Mouse (Mus musculus): ENCODE measurements around the gene Arsb. TPM values are rescaled to one million over a fixed set of nuclear protein-coding genes. Genes with fewer than 3 reads are reported as not detected.
A peak's percentile ranks its signal among the peaks of the same experiment; 100 is the strongest.

The Arsb gene
- polyA plus RNA-seq, 1 experiment from 2014 or later, result 14.3 TPM

- Histone ChIP-seq H3K36me3 (ENCODE audit: control insufficient read depth, insufficient read depth, low read length) (no peaks in the 10 kb centered on the region), H3K27me3 (replicated peaks; ENCODE audit: control insufficient read depth, insufficient read depth, low read length) (no peaks in the 10 kb centered on the region), H3K9me3 (ENCODE audit: control insufficient read depth, low read length) (no peaks in the 10 kb centered on the region), H3K4me3 (ENCODE audit: low read depth, low read length) (no peak overlapping the region), H3K27ac (ENCODE audit: low read depth) (no peak overlapping the region), H3K4me1 (replicated peaks; ENCODE audit: control insufficient read depth, insufficient read depth, low read length) (no peaks in the 10 kb centered on the region), H3K9ac (ENCODE audit: low read length) (no peak overlapping the region), H3K4me2 (ENCODE audit: low read length) (no peak overlapping the region)
- 87% methylated on average over 8 of the region's 8 CpGs for WGBS
- ATAC-seq (replicated peaks; ENCODE audit: low FRiP score, low TSS enrichment, low read depth) (no peak), DNase-seq (ENCODE audit: low spot score) (no peak)
Observed at GRCm38 (mm10) chr13:93854325-93854724, 82.9 kb downstream of the Arsb start.

- 82% methylated on average over 3 of the region's 3 CpGs for WGBS
Observed at GRCm38 (mm10) chr13:93854966-93855562, 83.6 kb downstream of the Arsb start.

DNA sequence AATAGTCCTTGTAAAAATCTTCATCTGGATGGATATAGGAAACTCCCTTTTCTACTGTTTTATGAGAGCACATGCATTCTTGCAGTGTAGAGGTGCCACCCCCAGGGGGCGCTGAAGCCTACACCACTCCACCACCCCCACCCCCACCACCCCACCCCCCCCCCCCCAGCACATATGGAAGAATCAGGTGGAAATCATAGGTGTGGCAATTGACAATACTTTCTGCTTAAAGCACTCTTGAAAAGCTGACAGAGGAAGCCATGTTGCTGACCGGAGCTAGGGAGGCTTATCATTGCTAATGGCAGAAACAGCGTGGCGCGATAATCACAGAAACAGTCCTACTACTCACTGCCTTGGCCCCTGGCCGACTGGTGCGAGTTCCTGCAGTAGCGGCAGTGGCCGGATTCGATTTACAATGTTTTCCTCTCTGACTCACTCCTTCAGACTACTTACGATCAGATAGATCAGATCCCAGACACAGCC, 84.3 kb downstream of the Arsb start:
- ATAC-seq (replicated peaks; ENCODE audit: low FRiP score, low TSS enrichment, low read depth), result peak; percentile 40; the same call in 1 of the 2 replicates

More at GRCm38 (mm10) chr13:93854966-93855562, 83.6 kb downstream of the Arsb start:
- Histone ChIP-seq H3K9me3 (ENCODE audit: control insufficient read depth, low read length) (no peaks in the 10 kb centered on the region), H3K27me3 (replicated peaks; ENCODE audit: control insufficient read depth, insufficient read depth, low read length) (no peaks in the 10 kb centered on the region), H3K4me2 (ENCODE audit: low read length) (no peak overlapping the region), H3K4me1 (replicated peaks; ENCODE audit: control insufficient read depth, insufficient read depth, low read length) (no peaks in the 10 kb centered on the region), H3K27ac (ENCODE audit: low read depth) (no peak overlapping the region), H3K9ac (ENCODE audit: low read length) (no peak overlapping the region), H3K4me3 (ENCODE audit: low read depth, low read length) (no peak overlapping the region), H3K36me3 (ENCODE audit: control insufficient read depth, insufficient read depth, low read length) (no peaks in the 10 kb centered on the region)
- ATAC-seq (replicated peaks; ENCODE audit: low FRiP score, low TSS enrichment, low read depth), result no peak
- DNase-seq (ENCODE audit: low spot score), result no peak

DNA sequence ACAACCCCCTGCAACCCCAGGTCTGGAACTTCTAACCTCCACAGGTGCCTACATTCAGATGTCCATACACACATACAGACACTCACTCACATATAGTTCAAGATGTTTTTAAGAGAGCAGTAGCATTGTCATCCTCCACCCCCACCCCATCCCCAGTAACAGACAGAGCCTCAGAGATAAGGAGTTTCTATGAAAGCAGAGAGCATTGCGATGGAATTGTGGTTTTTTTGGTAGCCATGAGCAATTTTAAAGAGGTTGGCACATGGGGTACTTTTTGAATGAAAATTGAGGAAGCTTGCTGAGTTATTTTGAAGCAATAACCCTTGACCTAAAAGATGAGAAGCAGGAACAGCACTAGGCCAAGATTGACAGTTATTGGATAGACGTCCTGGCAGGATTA, 89.8 kb downstream of the Arsb start:
- DNase-seq (ENCODE audit: low spot score) (no peak), ATAC-seq (replicated peaks; ENCODE audit: low FRiP score, low TSS enrichment, low read depth) (no peak)
- no peak overlapping the region for H3K4me3 ChIP-seq (ENCODE audit: low read depth, low read length)
- no peak overlapping the region for H3K9ac ChIP-seq (ENCODE audit: low read length)
- no peak overlapping the region for H3K27ac ChIP-seq (ENCODE audit: low read depth)
- H3K36me3 ChIP-seq (ENCODE audit: control insufficient read depth, insufficient read depth, low read length), result no peaks in the 10 kb centered on the region
- H3K27me3 ChIP-seq (replicated peaks; ENCODE audit: control insufficient read depth, insufficient read depth, low read length), result no peaks in the 10 kb centered on the region
- H3K4me1 ChIP-seq (replicated peaks; ENCODE audit: control insufficient read depth, insufficient read depth, low read length), result no peaks in the 10 kb centered on the region
- 81% methylated on average over 2 of the region's 2 CpGs for WGBS
- no peak overlapping the region for H3K4me2 ChIP-seq (ENCODE audit: low read length)
- no peaks in the 10 kb centered on the region for H3K9me3 ChIP-seq (ENCODE audit: control insufficient read depth, low read length)

More for the DNA sequence above, 84.3 kb downstream of the Arsb start:
- Histone ChIP-seq H3K27ac (ENCODE audit: low read depth) (no peak overlapping the region), H3K4me2 (ENCODE audit: low read length) (0 out of 2 replicates have a peak overlapping the region, but pooled peaks have one; percentile 16), H3K27me3 (replicated peaks; ENCODE audit: control insufficient read depth, insufficient read depth, low read length) (no peaks in the 10 kb centered on the region), H3K36me3 (ENCODE audit: control insufficient read depth, insufficient read depth, low read length) (no peaks in the 10 kb centered on the region), H3K4me1 (replicated peaks; ENCODE audit: control insufficient read depth, insufficient read depth, low read length) (no peaks in the 10 kb centered on the region), H3K9ac (ENCODE audit: low read length) (no peak overlapping the region), H3K4me3 (ENCODE audit: low read depth, low read length) (no peak overlapping the region), H3K9me3 (ENCODE audit: control insufficient read depth, low read length) (no peaks in the 10 kb centered on the region)
- WGBS, result 30% methylated on average over 11 of the region's 11 CpGs
- peak; percentile 59 for DNase-seq (ENCODE audit: low spot score)

GRCm38 (mm10) chr13:93864066-93864740, 92.8 kb downstream of the Arsb start:
- WGBS, result 58% methylated on average over 8 of the region's 8 CpGs
- Histone ChIP-seq H3K27ac (ENCODE audit: low read depth) (no peak overlapping the region), H3K9me3 (ENCODE audit: control insufficient read depth, low read length) (no peaks in the 10 kb centered on the region), H3K4me3 (ENCODE audit: low read depth, low read length) (no peak overlapping the region), H3K27me3 (replicated peaks; ENCODE audit: control insufficient read depth, insufficient read depth, low read length) (no peaks in the 10 kb centered on the region), H3K36me3 (ENCODE audit: control insufficient read depth, insufficient read depth, low read length) (no peaks in the 10 kb centered on the region), H3K4me1 (replicated peaks; ENCODE audit: control insufficient read depth, insufficient read depth, low read length) (no peaks in the 10 kb centered on the region), H3K9ac (ENCODE audit: low read length) (no peak overlapping the region), H3K4me2 (ENCODE audit: low read length) (no peak overlapping the region)
- ATAC-seq (replicated peaks; ENCODE audit: low FRiP score, low TSS enrichment, low read depth) (no peak), DNase-seq (ENCODE audit: low spot score) (no peak)

DNA sequence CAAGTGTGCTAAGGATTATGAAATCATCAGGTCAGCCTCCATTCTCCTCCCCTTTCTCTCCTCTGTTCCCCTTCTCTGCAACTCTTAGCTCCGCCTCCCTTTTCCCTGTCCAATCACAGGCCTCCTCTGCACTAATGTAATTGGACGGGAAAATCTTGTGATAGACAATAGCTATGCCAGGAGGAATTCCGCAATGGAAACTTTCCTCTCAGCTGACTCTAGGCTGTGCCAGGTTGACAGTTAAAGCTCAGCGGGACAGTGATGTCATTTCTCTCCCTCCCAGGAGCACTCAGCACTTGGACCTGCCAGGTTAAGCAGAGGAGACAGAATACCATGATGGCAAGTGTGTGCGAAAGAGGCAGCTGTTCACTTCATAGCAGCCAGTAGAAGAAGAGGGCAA, 95.2 kb downstream of the Arsb start:
- WGBS, result 79% methylated on average over 5 of the region's 5 CpGs
- Histone ChIP-seq H3K4me1 (replicated peaks; ENCODE audit: control insufficient read depth, insufficient read depth, low read length) (0 out of 2 replicates have a peak, but pooled peaks cover 4% of the 10 kb centered on the region), H3K36me3 (ENCODE audit: control insufficient read depth, insufficient read depth, low read length) (no peaks in the 10 kb centered on the region)

DNA sequence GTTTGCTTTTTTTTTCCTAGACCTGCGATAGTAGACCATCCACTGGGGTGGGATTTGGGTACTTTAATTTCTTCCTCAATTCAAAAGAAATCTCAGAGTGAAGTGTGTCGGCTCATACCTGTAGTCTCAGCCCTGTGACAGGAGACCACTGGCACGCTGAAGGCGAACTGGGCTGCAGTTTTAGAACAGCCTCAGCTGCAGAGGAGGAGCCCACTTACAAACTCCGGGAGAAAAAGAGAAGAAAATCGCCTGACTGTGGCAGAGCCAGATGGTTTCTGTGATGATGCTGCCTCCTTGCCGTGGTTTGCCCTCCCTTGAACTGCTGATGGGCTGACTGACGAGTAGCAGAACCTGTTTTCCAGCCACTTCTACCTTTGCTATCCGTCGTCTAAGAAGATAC, 100.3 kb downstream of the Arsb start:
- no peaks in the 10 kb centered on the region for H3K9me3 ChIP-seq (ENCODE audit: control insufficient read depth, low read length)
- no peak overlapping the region for H3K4me3 ChIP-seq (ENCODE audit: low read depth, low read length)
- DNase-seq (ENCODE audit: low spot score) (no peak), ATAC-seq (replicated peaks; ENCODE audit: low FRiP score, low TSS enrichment, low read depth) (no peak)
- 0 out of 2 replicates have a peak, but pooled peaks cover 4% of the 10 kb centered on the region for H3K4me1 ChIP-seq (replicated peaks; ENCODE audit: control insufficient read depth, insufficient read depth, low read length)
- no peak overlapping the region for H3K27ac ChIP-seq (ENCODE audit: low read depth)
- no peaks in the 10 kb centered on the region for H3K36me3 ChIP-seq (ENCODE audit: control insufficient read depth, insufficient read depth, low read length)
- 66% methylated on average over 10 of the region's 10 CpGs for WGBS
- H3K9ac ChIP-seq (ENCODE audit: low read length), result no peak overlapping the region
- no peaks in the 10 kb centered on the region for H3K27me3 ChIP-seq (replicated peaks; ENCODE audit: control insufficient read depth, insufficient read depth, low read length)
- no peak overlapping the region for H3K4me2 ChIP-seq (ENCODE audit: low read length)

More for the DNA sequence above, 95.2 kb downstream of the Arsb start:
- Histone ChIP-seq H3K27ac (ENCODE audit: low read depth) (no peak overlapping the region), H3K4me3 (ENCODE audit: low read depth, low read length) (no peak overlapping the region), H3K27me3 (replicated peaks; ENCODE audit: control insufficient read depth, insufficient read depth, low read length) (no peaks in the 10 kb centered on the region), H3K4me2 (ENCODE audit: low read length) (no peak overlapping the region), H3K9ac (ENCODE audit: low read length) (no peak overlapping the region), H3K9me3 (ENCODE audit: control insufficient read depth, low read length) (no peaks in the 10 kb centered on the region)
- no peak for ATAC-seq (replicated peaks; ENCODE audit: low FRiP score, low TSS enrichment, low read depth)
- DNase-seq (ENCODE audit: low spot score), result no peak

- no peak overlapping the region for H3K9ac ChIP-seq (ENCODE audit: low read length)
- no peaks in the 10 kb centered on the region for H3K36me3 ChIP-seq (ENCODE audit: control insufficient read depth, insufficient read depth, low read length)
- no peaks in the 10 kb centered on the region for H3K9me3 ChIP-seq (ENCODE audit: control insufficient read depth, low read length)
- H3K27ac ChIP-seq (ENCODE audit: low read depth), result no peak overlapping the region
- ATAC-seq (replicated peaks; ENCODE audit: low FRiP score, low TSS enrichment, low read depth), result no peak
- WGBS, result 92% methylated on average over 6 of the region's 6 CpGs
- no peak overlapping the region for H3K4me3 ChIP-seq (ENCODE audit: low read depth, low read length)
- H3K4me1 ChIP-seq (replicated peaks; ENCODE audit: control insufficient read depth, insufficient read depth, low read length), result 0 out of 2 replicates have a peak, but pooled peaks cover 4% of the 10 kb centered on the region
- H3K4me2 ChIP-seq (ENCODE audit: low read length), result no peak overlapping the region
- no peak for DNase-seq (ENCODE audit: low spot score)
- no peaks in the 10 kb centered on the region for H3K27me3 ChIP-seq (replicated peaks; ENCODE audit: control insufficient read depth, insufficient read depth, low read length)
Observed at GRCm38 (mm10) chr13:93872591-93872990, 101.2 kb downstream of the Arsb start.
